7 mouse cellular contexts compared by ENCODE assay signal in the genomic region with DNA sequence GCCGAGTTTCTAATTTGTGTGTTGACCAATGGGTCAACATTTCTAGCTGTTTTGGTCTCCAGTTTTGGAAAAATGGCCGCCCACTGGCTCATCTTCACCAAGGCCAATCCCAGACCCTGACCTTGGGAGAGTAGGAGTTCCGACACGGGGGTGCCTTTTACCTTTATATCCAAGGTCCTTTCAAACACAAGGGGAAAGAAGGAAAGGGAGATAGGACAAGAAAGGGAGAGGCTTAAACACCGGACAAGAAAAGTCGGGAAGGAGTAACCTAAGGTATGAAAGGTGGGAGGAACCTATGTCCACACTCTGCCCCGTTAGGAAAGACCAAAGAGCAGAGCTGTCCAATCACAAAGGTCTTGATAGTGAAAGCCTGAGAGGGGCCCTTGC. TPM values are rescaled to one million over a fixed set of nuclear protein-coding genes. Genes with fewer than 3 reads are reported as not detected.
A peak's percentile ranks its signal among the peaks of the same experiment; 100 is the strongest.
DNase-seq lines count a peak whose midpoint lies in the region; ATAC-seq and TF ChIP-seq lines count a peak whose summit lies in the region.

No protein-coding gene starts in this region.

- no peaks in the 10 kb centered on the region for H3K27me3 ChIP-seq in thymus, adult 2 months (ENCODE audit: control insufficient read depth, insufficient read depth, low read length)
- no peaks in the 10 kb centered on the region for H3K27me3 ChIP-seq in forebrain, embryonic 14.5 days (replicated peaks; ENCODE audit: control insufficient read depth, insufficient read depth, low read length)
- no peaks in the 10 kb centered on the region for H3K27me3 ChIP-seq in limb, embryonic 10.5 days (ENCODE audit: low read depth, poor library complexity, severe bottlenecking)
- no peaks in the 10 kb centered on the region for H3K27me3 ChIP-seq in neural tube, embryonic 12.5 days (replicated peaks)

- H3K4me2 ChIP-seq in forebrain, embryonic 14.5 days (ENCODE audit: low read length) = peak overlapping the region; percentile 66
- H3K4me2 ChIP-seq in neural tube, embryonic 12.5 days (replicated peaks) = peak overlapping the region; percentile 72

- 50% methylated on average over 7 of the region's 7 CpGs for WGBS in thymus, adult 2 months
- WGBS in forebrain, embryonic 14.5 days = 25% methylated on average over 7 of the region's 7 CpGs
- 24% methylated on average over 7 of the region's 7 CpGs for WGBS in limb, embryonic 10.5 days
- 28% methylated on average over 7 of the region's 7 CpGs for WGBS in neural tube, embryonic 12.5 days

- H3K9me3 ChIP-seq in forebrain, embryonic 14.5 days (replicated peaks; ENCODE audit: control insufficient read depth, low read length) = no peaks in the 10 kb centered on the region
- no peaks in the 10 kb centered on the region for H3K9me3 ChIP-seq in limb, embryonic 10.5 days (replicated peaks)
- no peaks in the 10 kb centered on the region for H3K9me3 ChIP-seq in neural tube, embryonic 12.5 days

- peaks cover 13% of the 10 kb centered on the region for H3K4me1 ChIP-seq in thymus, adult 2 months (replicated peaks; ENCODE audit: control insufficient read depth, insufficient read depth, low read length)
- peaks cover 4% of the 10 kb centered on the region; the same call in 1 of the 2 replicates for H3K4me1 ChIP-seq in forebrain, embryonic 14.5 days (ENCODE audit: control insufficient read depth, insufficient read depth, low read length)
- H3K4me1 ChIP-seq in limb, embryonic 10.5 days = peaks cover 37% of the 10 kb centered on the region
- H3K4me1 ChIP-seq in neural tube, embryonic 12.5 days = peaks cover 20% of the 10 kb centered on the region

- peak overlapping the region; percentile 6; the same call in 1 of the 2 replicates for H3K4me3 ChIP-seq in thymus, adult 2 months (ENCODE audit: control insufficient read depth, insufficient read depth, low read length)
- peak overlapping the region; percentile 56 for H3K4me3 ChIP-seq in forebrain, embryonic 14.5 days (ENCODE audit: low read depth, low read length)
- H3K4me3 ChIP-seq in limb, embryonic 10.5 days = peak overlapping the region; percentile 68
- peak overlapping the region; percentile 70 for H3K4me3 ChIP-seq in neural tube, embryonic 12.5 days

- H3K36me3 ChIP-seq in thymus, adult 2 months (ENCODE audit: control insufficient read depth, insufficient read depth, low read length) = peaks cover 3% of the 10 kb centered on the region; the same call in 1 of the 2 replicates
- peaks cover 39% of the 10 kb centered on the region for H3K36me3 ChIP-seq in forebrain, embryonic 14.5 days (ENCODE audit: control insufficient read depth, insufficient read depth, low read length)
- peaks cover 56% of the 10 kb centered on the region for H3K36me3 ChIP-seq in limb, embryonic 10.5 days
- peaks cover 32% of the 10 kb centered on the region for H3K36me3 ChIP-seq in neural tube, embryonic 12.5 days

- peak overlapping the region; percentile 51; the same call in 1 of the 2 replicates for H3K27ac ChIP-seq in thymus, adult 2 months (ENCODE audit: control insufficient read depth, insufficient read depth, low read length)
- peak overlapping the region; percentile 18; the same call in 1 of the 2 replicates for H3K27ac ChIP-seq in forebrain, embryonic 14.5 days (ENCODE audit: low read depth, low read length)
- H3K27ac ChIP-seq in limb, embryonic 10.5 days = peak overlapping the region; percentile 98
- no peak overlapping the region for H3K27ac ChIP-seq in neural tube, embryonic 12.5 days

- H3K9ac ChIP-seq in forebrain, embryonic 14.5 days (ENCODE audit: low read length) = peak overlapping the region; percentile 35; the same call in 1 of the 2 replicates
- H3K9ac ChIP-seq in neural tube, embryonic 12.5 days = peak overlapping the region; percentile 84; the same call in 1 of the 2 replicates

- TF ChIP-seq CTCF in thymus, adult 2 months (IDR thresholded peaks at IDR 0.05; ENCODE audit: borderline replicate concordance, control insufficient read depth, extremely low read depth, insufficient read depth, low read length, poor library complexity) = no peak

- peak; percentile 18 for DNase-seq in thymus, adult 2 months
- DNase-seq in thymus, postnatal 10 days (ENCODE audit: low spot score in 2 of 2) = no peak
- DNase-seq in forebrain, embryonic 14.5 days (ENCODE audit: low spot score) = no peak
- DNase-seq in limb, embryonic 10.5 days (ENCODE audit: low spot score) = no peak
- DNase-seq in right cerebral cortex, postnatal 36 days (ENCODE audit: low spot score in 2 of 2) = no peak
- no peak for DNase-seq in thymus, postnatal 36 days

- TF ChIP-seq POLR2A in thymus, adult 2 months (IDR thresholded peaks at IDR 0.05; ENCODE audit: control insufficient read depth, extremely low read depth, insufficient read depth, low read length, poor library complexity) = no peak

- no peak for ATAC-seq in forebrain, embryonic 14.5 days
- ATAC-seq in neural tube, embryonic 12.5 days (ENCODE audit: low FRiP score, low read depth) = no peak

RNA-seq across cellular contexts. Expression of a gene that starts 0.5 kb away (rescaled TPM):
- 138 and 151 TPM in 2 replicates for polyA plus RNA-seq in thymus, adult 2 months (2012; rRNA removed)
- 63.2 and 70.6 TPM in 2 replicates for polyA plus RNA-seq in forebrain, embryonic 14.5 days (2014; fragmentation: Nextera tagmentation; extraction: Ambion mirVana)
- polyA plus RNA-seq in limb, embryonic 10.5 days (2016; fragmentation: Nextera tagmentation; extraction: Ambion mirVana) = 197 and 220 TPM in 2 replicates
- polyA plus RNA-seq in neural tube, embryonic 12.5 days (2016; fragmentation: Nextera tagmentation; extraction: Ambion mirVana) = 75.9 and 79.7 TPM in 2 replicates

RNA-seq across cellular contexts. Expression of a gene that starts 14.3 kb away (rescaled TPM):
- 30.8 and 32.5 TPM in 2 replicates for polyA plus RNA-seq in thymus, adult 2 months (2012; rRNA removed)
- 30.8 and 36.1 TPM in 2 replicates for polyA plus RNA-seq in forebrain, embryonic 14.5 days (2014; fragmentation: Nextera tagmentation; extraction: Ambion mirVana)
- polyA plus RNA-seq in limb, embryonic 10.5 days (2016; fragmentation: Nextera tagmentation; extraction: Ambion mirVana) = 16.7 and 18.0 TPM in 2 replicates
- polyA plus RNA-seq in neural tube, embryonic 12.5 days (2016; fragmentation: Nextera tagmentation; extraction: Ambion mirVana) = 24.1 and 28.0 TPM in 2 replicates

RNA-seq across cellular contexts. Expression of a gene that starts 26.4 kb away (rescaled TPM):
- polyA plus RNA-seq in thymus, adult 2 months (2012; rRNA removed) = 1.5 and 2.7 TPM in 2 replicates
- not detected in 2 replicates for polyA plus RNA-seq in forebrain, embryonic 14.5 days (2014; fragmentation: Nextera tagmentation; extraction: Ambion mirVana)
- polyA plus RNA-seq in limb, embryonic 10.5 days (2016; fragmentation: Nextera tagmentation; extraction: Ambion mirVana) = 0.79 TPM in 1 of 2 replicates, not detected in the other
- not detected in 2 replicates for polyA plus RNA-seq in neural tube, embryonic 12.5 days (2016; fragmentation: Nextera tagmentation; extraction: Ambion mirVana)

RNA-seq across cellular contexts. Expression of a gene that starts 32.1 kb away (rescaled TPM):
- 2.2 and 3.8 TPM in 2 replicates for polyA plus RNA-seq in thymus, adult 2 months (2012; rRNA removed)
- not detected in 2 replicates for polyA plus RNA-seq in forebrain, embryonic 14.5 days (2014; fragmentation: Nextera tagmentation; extraction: Ambion mirVana)
- polyA plus RNA-seq in limb, embryonic 10.5 days (2016; fragmentation: Nextera tagmentation; extraction: Ambion mirVana) = not detected in 2 replicates
- polyA plus RNA-seq in neural tube, embryonic 12.5 days (2016; fragmentation: Nextera tagmentation; extraction: Ambion mirVana) = not detected in 2 replicates

RNA-seq across cellular contexts. Expression of a gene that starts 38.1 kb away (rescaled TPM):
- polyA plus RNA-seq in thymus, adult 2 months (2012; rRNA removed) = 1.2 and 2.6 TPM in 2 replicates
- polyA plus RNA-seq in forebrain, embryonic 14.5 days (2014; fragmentation: Nextera tagmentation; extraction: Ambion mirVana) = not detected in 2 replicates
- polyA plus RNA-seq in limb, embryonic 10.5 days (2016; fragmentation: Nextera tagmentation; extraction: Ambion mirVana) = 0.09 and 0.11 TPM in 2 replicates
- not detected in 2 replicates for polyA plus RNA-seq in neural tube, embryonic 12.5 days (2016; fragmentation: Nextera tagmentation; extraction: Ambion mirVana)

Comparison
In these comparisons a context has a peak if more than half of its experiments do, and no peak if none do; other contexts are left out.
1. H3K4me3 ChIP-seq: peak in every context shown above with its lines; median percentile 70 in neural tube, embryonic 12.5 days; 68 in limb, embryonic 10.5 days; 56 in forebrain, embryonic 14.5 days; 6 in thymus, adult 2 months.